Comparison of ENCODE assay signal across 21 mouse cellular contexts in genomic region chr9:101739322-101739721, GRCm38 (mm10).
DNase-seq lines count a peak whose midpoint lies in the region; ATAC-seq and TF ChIP-seq lines count a peak whose summit lies in the region.
"Had no signal": no experiment of that assay in that cellular context is flagged by ENCODE, and none has a peak within 500 bp of the region (broad histone marks: within the 10 kb centered on the region; RNA-seq: fewer than 3 reads in every experiment).

No protein-coding gene starts in this region.

- H3K27ac ChIP-seq in lung, postnatal 0 days (ENCODE audit: low read length), result no peak overlapping the region
- H3K27ac ChIP-seq in midbrain, embryonic 16.5 days (ENCODE audit: low read length), result no peak overlapping the region
- H3K27ac ChIP-seq: forebrain, embryonic 12.5 days; heart, embryonic 10.5 days; hindbrain, embryonic 10.5 days; hindbrain, postnatal 0 days; limb, embryonic 12.5 days; liver, embryonic 12.5 days; neural tube, embryonic 12.5 days had no signal

- peak; percentile 6 for DNase-seq in embryo, embryonic 10 days (ENCODE audit: low spot score)
- DNase-seq in embryo, embryonic 9.5 days (ENCODE audit: extremely low spot score), result no peak
- DNase-seq in layer of hippocampus, adult 18-20 months (ENCODE audit: low spot score in 2 of 2), result peak; percentile 20 to 58
- no peak for DNase-seq in layer of hippocampus, postnatal 10 days (ENCODE audit: low spot score in 2 of 2)
- DNase-seq in lung, postnatal 0 days (ENCODE audit: low spot score), result peak; percentile 67
- DNase-seq in lung, postnatal 14 days, result no peak
- peak; percentile 2 for DNase-seq in lung, postnatal 25 days (ENCODE audit: low spot score)
- DNase-seq: adrenal gland, adult 8-10 months; cerebellum, adult 9-10 months; kidney, adult 8-10 months; kidney, postnatal 36 days; thymus, postnatal 36 days had no signal

- no peaks in the 10 kb centered on the region for H3K4me1 ChIP-seq in lung, postnatal 0 days (ENCODE audit: insufficient read depth, low read depth, low read length)
- H3K4me1 ChIP-seq in midbrain, embryonic 16.5 days (ENCODE audit: control insufficient read depth, insufficient read depth, low read length), result 0 out of 2 replicates have a peak, but pooled peaks cover 3% of the 10 kb centered on the region
- H3K4me1 ChIP-seq: liver, embryonic 12.5 days had no signal

- no peaks in the 10 kb centered on the region for H3K27me3 ChIP-seq in lung, postnatal 0 days (replicated peaks; ENCODE audit: insufficient read depth, low read length)
- no peaks in the 10 kb centered on the region for H3K27me3 ChIP-seq in midbrain, embryonic 16.5 days (ENCODE audit: control insufficient read depth, insufficient read depth, low read depth, low read length)
- H3K27me3 ChIP-seq: forebrain, embryonic 12.5 days; liver, embryonic 12.5 days; neural tube, embryonic 12.5 days had no signal

- H3K4me3 ChIP-seq in lung, postnatal 0 days (ENCODE audit: low read depth, low read length), result no peak overlapping the region
- H3K4me3 ChIP-seq in midbrain, embryonic 16.5 days (ENCODE audit: low read depth, low read length), result no peak overlapping the region
- H3K4me3 ChIP-seq: forebrain, embryonic 12.5 days; heart, embryonic 10.5 days; hindbrain, embryonic 10.5 days; limb, embryonic 12.5 days; liver, embryonic 12.5 days; neural tube, embryonic 12.5 days had no signal

- H3K9ac ChIP-seq in lung, postnatal 0 days (replicated peaks; ENCODE audit: low read depth), result no peak overlapping the region
- no peak overlapping the region for H3K9ac ChIP-seq in midbrain, embryonic 16.5 days (ENCODE audit: low read depth, low read length)
- H3K9ac ChIP-seq: forebrain, embryonic 12.5 days; limb, embryonic 12.5 days; liver, embryonic 12.5 days; neural tube, embryonic 12.5 days had no signal

- no peak for TF ChIP-seq CTCF in lung, postnatal 0 days (IDR thresholded peaks at IDR 0.05)

- no peak overlapping the region for H3K4me2 ChIP-seq in lung, postnatal 0 days (replicated peaks; ENCODE audit: low read depth, low read length)
- H3K4me2 ChIP-seq in midbrain, embryonic 16.5 days (ENCODE audit: low read length), result no peak overlapping the region
- H3K4me2 ChIP-seq: forebrain, embryonic 12.5 days; limb, embryonic 12.5 days; liver, embryonic 12.5 days; midbrain, embryonic 11.5 days; neural tube, embryonic 12.5 days had no signal

- no peak for TF ChIP-seq EP300 in lung, postnatal 0 days (IDR thresholded peaks at IDR 0.05)

- H3K36me3 ChIP-seq in lung, postnatal 0 days (ENCODE audit: insufficient read depth, low read length), result no peaks in the 10 kb centered on the region
- H3K36me3 ChIP-seq in midbrain, embryonic 16.5 days (ENCODE audit: control insufficient read depth, insufficient read depth, low read length), result no peaks in the 10 kb centered on the region
- H3K36me3 ChIP-seq: forebrain, embryonic 12.5 days; heart, embryonic 10.5 days; hindbrain, embryonic 10.5 days; limb, embryonic 12.5 days; liver, embryonic 12.5 days; neural tube, embryonic 12.5 days had no signal

- H3K9me3 ChIP-seq in lung, postnatal 0 days (ENCODE audit: low read length), result no peaks in the 10 kb centered on the region
- no peaks in the 10 kb centered on the region for H3K9me3 ChIP-seq in midbrain, embryonic 16.5 days (replicated peaks; ENCODE audit: control insufficient read depth, low read length, poor library complexity, severe bottlenecking)
- H3K9me3 ChIP-seq: forebrain, embryonic 12.5 days; heart, embryonic 10.5 days; hindbrain, embryonic 10.5 days; limb, embryonic 12.5 days; liver, embryonic 12.5 days; neural tube, embryonic 12.5 days had no signal

- peak; percentile 40 for ATAC-seq in lung, postnatal 0 days
- no peak for ATAC-seq in midbrain, embryonic 16.5 days
- ATAC-seq: hindbrain, postnatal 0 days; liver, embryonic 12.5 days had no signal

- 29% methylated on average over 10 of the region's 10 CpGs for WGBS in lung, postnatal 0 days
- WGBS in midbrain, embryonic 16.5 days, result 84% methylated on average over 10 of the region's 10 CpGs

Comparison
In these comparisons a context has a peak if more than half of its experiments do, and no peak if none do; other contexts are left out.
1. DNase-seq: peak in embryo, embryonic 10 days (single experiment), layer of hippocampus, adult 18-20 months (2 of 2), lung, postnatal 0 days (single experiment) and lung, postnatal 25 days (single experiment); none in embryo, embryonic 9.5 days (single experiment), layer of hippocampus, postnatal 10 days (0 of 2) and lung, postnatal 14 days (single experiment).